Mouse (Mus musculus): ENCODE results near the gene Fam20a. TPM values are rescaled to one million over a fixed set of nuclear protein-coding genes. Genes with fewer than 3 reads are reported as not detected.

Gene Fam20a
- polyA plus RNA-seq, 1 experiment from 2014 or later = 1.7 TPM

DNA sequence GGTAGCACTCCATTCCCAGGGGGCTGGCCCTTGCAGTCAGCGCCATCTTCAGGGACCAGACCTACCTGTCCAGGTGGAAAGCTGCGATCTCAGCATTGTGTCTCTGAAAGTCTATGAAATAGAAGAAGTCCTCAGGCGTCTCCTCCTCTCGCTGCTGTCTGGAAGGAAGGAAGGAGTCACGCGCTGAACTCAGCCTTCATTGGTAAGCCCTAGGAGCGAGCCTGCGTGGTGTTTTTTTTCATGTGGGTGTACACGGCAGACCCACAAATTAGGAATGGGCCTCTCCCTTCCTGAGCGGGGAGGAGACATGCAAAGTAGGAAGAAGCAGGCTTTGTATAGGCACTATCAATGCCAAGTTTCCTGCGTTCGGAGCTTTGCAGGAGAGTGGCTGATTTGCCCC is 43.8 kb downstream of the Fam20a start:
- H3K27ac ChIP-seq (ENCODE audit: low read depth, low read length) = no peak overlapping the region
- no peaks in the 10 kb centered on the region for H3K36me3 ChIP-seq (ENCODE audit: control insufficient read depth, insufficient read depth, low read length)
- no peaks in the 10 kb centered on the region for H3K27me3 ChIP-seq (replicated peaks; ENCODE audit: control insufficient read depth, insufficient read depth, low read length)
- no peak overlapping the region for H3K4me2 ChIP-seq (ENCODE audit: low read length)
- ATAC-seq = no peak
- DNase-seq (ENCODE audit: low spot score) = no peak
- no peak overlapping the region for H3K9ac ChIP-seq (ENCODE audit: low read length)
- 79% methylated on average over 12 of the region's 12 CpGs for WGBS
- H3K4me1 ChIP-seq (ENCODE audit: control insufficient read depth, insufficient read depth, low read length) = no peaks in the 10 kb centered on the region
- no peaks in the 10 kb centered on the region for H3K9me3 ChIP-seq (replicated peaks; ENCODE audit: control insufficient read depth, low read length)
- no peak overlapping the region for H3K4me3 ChIP-seq (ENCODE audit: low read depth, low read length)

DNA sequence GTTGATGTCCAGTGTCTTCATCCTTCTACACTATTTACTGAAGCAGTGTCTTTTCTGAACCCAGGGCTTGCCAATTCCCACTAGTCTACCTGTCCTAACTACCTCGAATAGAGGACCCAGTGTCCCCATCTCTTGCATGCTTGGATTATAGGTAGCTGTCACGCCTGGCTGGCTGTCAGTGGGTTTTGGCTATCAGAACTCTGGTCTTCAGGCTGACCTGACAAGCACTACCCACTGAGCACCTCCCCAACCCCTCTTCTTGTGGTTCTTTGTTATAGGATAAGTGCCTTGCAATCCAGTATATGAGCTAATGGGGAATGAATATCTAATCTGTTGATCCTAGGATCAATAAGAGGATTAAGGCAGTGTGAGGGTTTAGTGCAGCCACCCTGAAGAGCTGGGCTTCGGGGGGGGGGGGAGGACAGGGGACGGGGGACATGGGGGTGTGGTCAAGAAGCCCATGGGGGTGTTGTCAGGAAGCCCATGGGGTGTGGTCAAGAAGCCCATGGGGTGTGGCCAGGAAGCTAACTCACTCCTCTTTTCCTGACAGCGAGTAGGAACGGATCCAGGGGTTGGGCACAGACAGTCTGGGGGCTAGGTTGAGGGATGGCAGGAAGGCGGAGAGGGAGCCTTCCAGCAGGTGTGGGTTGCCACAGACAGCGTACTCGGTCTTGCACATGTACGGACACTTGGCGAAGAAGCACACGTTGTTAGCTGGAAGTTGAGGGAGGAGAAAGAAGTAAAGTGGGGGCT is 45.3 kb downstream of the Fam20a start:
- no peaks in the 10 kb centered on the region for H3K9me3 ChIP-seq (replicated peaks; ENCODE audit: control insufficient read depth, low read length)
- H3K4me2 ChIP-seq (ENCODE audit: low read length) = no peak overlapping the region
- no peaks in the 10 kb centered on the region for H3K4me1 ChIP-seq (ENCODE audit: control insufficient read depth, insufficient read depth, low read length)
- DNase-seq (ENCODE audit: low spot score) (no peak), ATAC-seq (no peak)
- WGBS = 48% methylated on average over 12 of the region's 12 CpGs
- no peak overlapping the region for H3K9ac ChIP-seq (ENCODE audit: low read length)
- H3K4me3 ChIP-seq (ENCODE audit: low read depth, low read length) = no peak overlapping the region
- 0 out of 2 replicates have a peak, but pooled peaks cover 2% of the 10 kb centered on the region for H3K36me3 ChIP-seq (ENCODE audit: control insufficient read depth, insufficient read depth, low read length)
- H3K27ac ChIP-seq (ENCODE audit: low read depth, low read length) = no peak overlapping the region
- no peaks in the 10 kb centered on the region for H3K27me3 ChIP-seq (replicated peaks; ENCODE audit: control insufficient read depth, insufficient read depth, low read length)

GRCm38 (mm10) chr11:109675771-109676170 is 46.3 kb downstream of the Fam20a start:
- WGBS = 93% methylated on average over 9 of the region's 9 CpGs
- Histone ChIP-seq H3K36me3 (ENCODE audit: control insufficient read depth, insufficient read depth, low read length) (peaks cover 8% of the 10 kb centered on the region; the same call in 1 of the 2 replicates), H3K4me2 (ENCODE audit: low read length) (no peak overlapping the region), H3K9me3 (replicated peaks; ENCODE audit: control insufficient read depth, low read length) (no peaks in the 10 kb centered on the region), H3K27ac (ENCODE audit: low read depth, low read length) (no peak overlapping the region), H3K4me3 (ENCODE audit: low read depth, low read length) (no peak overlapping the region), H3K4me1 (ENCODE audit: control insufficient read depth, insufficient read depth, low read length) (no peaks in the 10 kb centered on the region), H3K27me3 (replicated peaks; ENCODE audit: control insufficient read depth, insufficient read depth, low read length) (no peaks in the 10 kb centered on the region), H3K9ac (ENCODE audit: low read length) (no peak overlapping the region)
- ATAC-seq (no peak), DNase-seq (ENCODE audit: low spot score) (no peak)

- Histone ChIP-seq H3K9me3 (replicated peaks; ENCODE audit: control insufficient read depth, low read length) (no peaks in the 10 kb centered on the region), H3K9ac (ENCODE audit: low read length) (no peak overlapping the region), H3K27ac (ENCODE audit: low read depth, low read length) (no peak overlapping the region), H3K4me3 (ENCODE audit: low read depth, low read length) (no peak overlapping the region), H3K27me3 (replicated peaks; ENCODE audit: control insufficient read depth, insufficient read depth, low read length) (no peaks in the 10 kb centered on the region), H3K36me3 (ENCODE audit: control insufficient read depth, insufficient read depth, low read length) (peaks cover 14% of the 10 kb centered on the region; the same call in 1 of the 2 replicates), H3K4me1 (ENCODE audit: control insufficient read depth, insufficient read depth, low read length) (no peaks in the 10 kb centered on the region), H3K4me2 (ENCODE audit: low read length) (no peak overlapping the region)
- 92% methylated on average over 3 of the region's 3 CpGs for WGBS
- no peak for DNase-seq (ENCODE audit: low spot score)
- no peak for ATAC-seq
Measured at GRCm38 (mm10) chr11:109675208-109675607, 46.9 kb downstream of the Fam20a start.

- no peak for DNase-seq (ENCODE audit: low spot score)
- H3K36me3 ChIP-seq (ENCODE audit: control insufficient read depth, insufficient read depth, low read length) = peaks cover 21% of the 10 kb centered on the region
- WGBS = 79% methylated on average over 11 of the region's 11 CpGs
Measured at GRCm38 (mm10) chr11:109674542-109674941, 47.5 kb downstream of the Fam20a start.

DNA sequence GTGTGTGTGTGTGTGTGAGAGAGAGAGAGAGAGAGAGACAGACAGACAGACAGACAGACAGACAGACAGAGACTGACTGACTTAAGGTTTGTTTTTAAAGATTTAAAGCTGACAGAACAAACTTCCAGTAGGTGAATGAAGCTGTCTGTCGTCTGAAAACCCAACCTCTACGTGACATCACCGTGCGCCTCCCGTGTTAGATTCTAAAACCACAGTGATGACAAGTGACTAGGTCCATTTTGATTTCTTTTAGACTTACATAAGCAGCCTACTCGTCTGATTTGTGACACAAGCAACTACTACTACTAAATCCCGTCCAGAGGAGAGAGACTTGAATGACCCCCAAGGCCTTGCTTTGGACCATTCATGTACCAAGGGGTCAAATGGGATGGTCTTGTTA is 48.3 kb downstream of the Fam20a start:
- H3K27me3 ChIP-seq (replicated peaks; ENCODE audit: control insufficient read depth, insufficient read depth, low read length) = no peaks in the 10 kb centered on the region
- peaks cover 26% of the 10 kb centered on the region for H3K36me3 ChIP-seq (ENCODE audit: control insufficient read depth, insufficient read depth, low read length)
- DNase-seq (ENCODE audit: low spot score) (no peak), ATAC-seq (no peak)
- no peak overlapping the region for H3K27ac ChIP-seq (ENCODE audit: low read depth, low read length)
- H3K4me2 ChIP-seq (ENCODE audit: low read length) = no peak overlapping the region
- H3K9ac ChIP-seq (ENCODE audit: low read length) = no peak overlapping the region
- H3K4me3 ChIP-seq (ENCODE audit: low read depth, low read length) = no peak overlapping the region
- H3K9me3 ChIP-seq (replicated peaks; ENCODE audit: control insufficient read depth, low read length) = no peaks in the 10 kb centered on the region
- 90% methylated on average over 7 of the region's 7 CpGs for WGBS
- no peaks in the 10 kb centered on the region for H3K4me1 ChIP-seq (ENCODE audit: control insufficient read depth, insufficient read depth, low read length)

More at GRCm38 (mm10) chr11:109674542-109674941, 47.5 kb downstream of the Fam20a start:
- no peak overlapping the region for H3K4me2 ChIP-seq (ENCODE audit: low read length)
- no peak for ATAC-seq
- H3K27ac ChIP-seq (ENCODE audit: low read depth, low read length) = no peak overlapping the region
- no peaks in the 10 kb centered on the region for H3K27me3 ChIP-seq (replicated peaks; ENCODE audit: control insufficient read depth, insufficient read depth, low read length)
- no peaks in the 10 kb centered on the region for H3K4me1 ChIP-seq (ENCODE audit: control insufficient read depth, insufficient read depth, low read length)
- no peak overlapping the region for H3K9ac ChIP-seq (ENCODE audit: low read length)
- H3K9me3 ChIP-seq (replicated peaks; ENCODE audit: control insufficient read depth, low read length) = no peaks in the 10 kb centered on the region
- H3K4me3 ChIP-seq (ENCODE audit: low read depth, low read length) = no peak overlapping the region

DNA sequence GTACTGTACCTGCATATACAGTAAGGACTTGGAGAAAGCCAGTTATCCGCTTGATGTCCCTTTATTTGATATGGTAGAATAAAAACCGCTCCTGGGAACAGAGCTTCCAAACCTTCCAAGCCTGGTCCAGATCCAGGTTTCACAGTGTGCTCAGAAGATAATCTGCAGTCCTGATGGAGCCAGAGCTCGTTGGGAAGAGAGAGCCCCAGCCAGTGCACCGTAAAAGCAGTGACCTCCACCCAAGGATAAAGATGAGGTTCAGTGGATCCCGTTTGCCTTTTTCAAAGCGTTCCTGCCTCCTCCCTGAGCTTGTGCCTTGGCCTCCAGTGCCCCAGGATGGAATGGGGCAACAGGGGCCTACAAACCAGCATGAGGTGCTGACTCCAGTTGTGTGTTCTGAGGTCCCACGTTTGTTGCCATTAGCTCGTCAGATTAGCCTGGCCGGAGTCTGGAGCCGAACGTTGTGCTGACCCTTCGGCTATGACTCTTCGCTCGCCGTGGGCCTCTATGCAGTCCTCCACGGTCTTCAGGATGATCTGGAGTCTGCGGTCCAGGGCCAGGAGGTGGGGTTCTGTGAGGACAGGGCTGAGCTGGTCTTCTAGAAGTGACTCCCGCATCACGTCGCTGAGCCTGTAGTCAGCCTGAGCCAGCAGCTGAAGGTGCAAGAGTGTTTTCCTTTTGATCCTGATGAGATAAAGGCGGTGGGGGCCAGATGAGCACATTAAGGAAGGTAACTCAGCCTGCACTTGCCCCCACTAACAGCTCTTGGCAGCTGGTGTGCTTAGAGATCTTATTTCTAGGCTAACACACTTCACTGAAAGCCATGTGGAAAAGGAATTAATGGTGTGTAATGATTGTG is 49.0 kb downstream of the Fam20a start:
- WGBS = 80% methylated on average over 21 of the region's 21 CpGs
- no peaks in the 10 kb centered on the region for H3K9me3 ChIP-seq (replicated peaks; ENCODE audit: control insufficient read depth, low read length)
- no peak overlapping the region for H3K4me3 ChIP-seq (ENCODE audit: low read depth, low read length)
- H3K27ac ChIP-seq (ENCODE audit: low read depth, low read length) = no peak overlapping the region
- no peak overlapping the region for H3K4me2 ChIP-seq (ENCODE audit: low read length)
- ATAC-seq (no peak), DNase-seq (ENCODE audit: low spot score) (no peak)
- no peaks in the 10 kb centered on the region for H3K27me3 ChIP-seq (replicated peaks; ENCODE audit: control insufficient read depth, insufficient read depth, low read length)
- H3K36me3 ChIP-seq (ENCODE audit: control insufficient read depth, insufficient read depth, low read length) = peaks cover 32% of the 10 kb centered on the region
- H3K9ac ChIP-seq (ENCODE audit: low read length) = no peak overlapping the region
- H3K4me1 ChIP-seq (ENCODE audit: control insufficient read depth, insufficient read depth, low read length) = no peaks in the 10 kb centered on the region

DNA sequence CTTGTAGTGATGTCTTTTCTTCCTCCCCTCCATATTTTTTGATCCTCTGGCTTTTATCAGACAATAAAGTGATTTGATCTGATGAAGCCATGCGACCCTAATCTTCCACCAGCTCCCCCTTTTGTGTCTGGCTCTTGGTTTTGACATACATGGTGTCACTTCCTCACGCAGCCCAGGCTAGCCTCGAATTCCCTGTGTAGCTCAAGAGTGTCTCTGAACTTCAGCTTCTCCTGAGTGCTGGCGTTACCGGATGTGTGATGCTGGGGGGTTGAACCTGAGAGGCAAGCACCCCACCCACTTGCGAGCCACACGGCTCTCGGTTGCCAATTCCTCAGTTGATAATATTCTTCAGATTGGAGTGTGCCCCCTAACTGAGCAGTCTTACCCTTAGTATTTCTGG is 49.7 kb downstream of the Fam20a start:
- no peak overlapping the region for H3K4me3 ChIP-seq (ENCODE audit: low read depth, low read length)
- 87% methylated on average over 8 of the region's 8 CpGs for WGBS
- H3K27ac ChIP-seq (ENCODE audit: low read depth, low read length) = no peak overlapping the region
- H3K36me3 ChIP-seq (ENCODE audit: control insufficient read depth, insufficient read depth, low read length) = peaks cover 39% of the 10 kb centered on the region
- no peaks in the 10 kb centered on the region for H3K4me1 ChIP-seq (ENCODE audit: control insufficient read depth, insufficient read depth, low read length)
- no peaks in the 10 kb centered on the region for H3K27me3 ChIP-seq (replicated peaks; ENCODE audit: control insufficient read depth, insufficient read depth, low read length)
- no peak for DNase-seq (ENCODE audit: low spot score)
- H3K9me3 ChIP-seq (replicated peaks; ENCODE audit: control insufficient read depth, low read length) = no peaks in the 10 kb centered on the region
- no peak for ATAC-seq
- H3K9ac ChIP-seq (ENCODE audit: low read length) = no peak overlapping the region
- H3K4me2 ChIP-seq (ENCODE audit: low read length) = no peak overlapping the region

- WGBS = 88% methylated on average over 5 of the region's 5 CpGs
- DNase-seq (ENCODE audit: low spot score) (no peak), ATAC-seq (no peak)
- Histone ChIP-seq H3K9ac (ENCODE audit: low read length) (no peak overlapping the region), H3K36me3 (ENCODE audit: control insufficient read depth, insufficient read depth, low read length) (peaks cover 43% of the 10 kb centered on the region), H3K9me3 (replicated peaks; ENCODE audit: control insufficient read depth, low read length) (no peaks in the 10 kb centered on the region), H3K27me3 (replicated peaks; ENCODE audit: control insufficient read depth, insufficient read depth, low read length) (no peaks in the 10 kb centered on the region), H3K4me1 (ENCODE audit: control insufficient read depth, insufficient read depth, low read length) (no peaks in the 10 kb centered on the region), H3K4me3 (ENCODE audit: low read depth, low read length) (no peak overlapping the region), H3K4me2 (ENCODE audit: low read length) (no peak overlapping the region), H3K27ac (ENCODE audit: low read depth, low read length) (no peak overlapping the region)
Measured at GRCm38 (mm10) chr11:109672021-109672324, 50.1 kb downstream of the Fam20a start.
